Mouse (Mus musculus): ENCODE measurements around the gene Rptor. TPM values are rescaled to one million over a fixed set of nuclear protein-coding genes. Genes with fewer than 3 reads are reported as not detected.

The Rptor gene
- total and polyA plus RNA-seq, 3 experiments = 19.7 to 32.4 (median 32.1) TPM

DNA sequence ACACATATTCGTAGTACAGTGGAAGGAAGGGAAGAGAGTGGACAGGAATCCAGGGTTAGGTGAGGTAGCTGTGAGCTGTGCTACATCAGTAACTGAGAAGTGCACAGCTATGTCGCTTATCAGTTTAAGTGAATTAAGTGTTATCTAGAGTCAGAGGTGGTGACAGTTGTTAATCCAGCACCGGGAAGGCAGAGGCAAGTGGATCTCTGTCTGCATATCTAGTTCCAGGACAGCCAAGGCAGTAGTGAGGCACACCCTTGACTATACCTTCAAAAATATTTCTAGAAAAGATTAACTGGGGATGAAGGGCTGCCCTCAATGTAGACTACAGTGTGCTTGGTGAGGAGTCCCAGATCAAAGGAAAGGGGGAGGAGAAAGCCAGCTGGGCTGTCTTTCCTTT is 226.4 kb downstream of the Rptor start:
- intact Hi-C loops (cut with DNase I) = no loop called here
- Histone ChIP-seq H3K27me3 (ENCODE audit: control insufficient read depth, insufficient read depth, low read length) (no peaks in the 10 kb centered on the region), H3K27ac (no peak overlapping the region), H3K36me3 (ENCODE audit: control insufficient read depth, insufficient read depth, low read length) (no peaks in the 10 kb centered on the region), H3K4me1 (ENCODE audit: control insufficient read depth, insufficient read depth, low read length) (peaks cover 4% of the 10 kb centered on the region; the same call in 1 of the 2 replicates), H3K79me2 (replicated peaks; ENCODE audit: control insufficient read depth, insufficient read depth, low read length) (no peaks in the 10 kb centered on the region), H3K4me3 (no peak overlapping the region), H3K9ac (ENCODE audit: low read depth, low read length) (no peak overlapping the region)
- DNase-seq = no peak
- TF ChIP-seq EP300 (IDR thresholded peaks at IDR 0.05; ENCODE audit: insufficient read depth, low read depth, low read length) = no peak
- no peak for TF ChIP-seq CTCF (IDR thresholded peaks at IDR 0.05)
- no peak for TF ChIP-seq POLR2A (IDR thresholded peaks at IDR 0.05; ENCODE audit: insufficient read depth, low read depth, low read length)
- whole genome bisulfite sequencing = 64% methylated on average over 3 of the region's 3 CpGs

DNA sequence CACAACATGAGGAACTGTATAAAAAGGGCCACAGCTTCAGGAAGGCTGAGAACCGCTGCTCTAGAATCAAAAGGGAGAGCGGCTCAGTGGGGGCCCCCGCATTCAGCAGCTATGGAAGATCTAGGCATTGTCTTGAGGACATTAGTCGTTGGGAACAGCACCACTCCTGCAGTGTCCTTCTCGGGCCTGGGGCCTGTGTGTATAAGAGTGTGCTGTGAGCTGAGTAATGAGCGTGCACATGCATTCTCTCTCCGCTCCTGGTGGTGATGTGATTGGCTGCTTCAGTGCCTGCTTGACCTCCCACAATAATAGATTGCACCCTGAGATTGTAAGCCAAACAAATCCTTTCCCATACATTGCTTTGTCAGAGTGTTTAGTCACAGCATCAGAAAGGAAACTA is 229.0 kb downstream of the Rptor start:
- Histone ChIP-seq H3K4me1 (ENCODE audit: control insufficient read depth, insufficient read depth, low read length) (no peaks in the 10 kb centered on the region), H3K36me3 (ENCODE audit: control insufficient read depth, insufficient read depth, low read length) (no peaks in the 10 kb centered on the region), H3K9ac (ENCODE audit: low read depth, low read length) (no peak overlapping the region), H3K4me3 (no peak overlapping the region), H3K27ac (no peak overlapping the region), H3K79me2 (replicated peaks; ENCODE audit: control insufficient read depth, insufficient read depth, low read length) (no peaks in the 10 kb centered on the region), H3K27me3 (ENCODE audit: control insufficient read depth, insufficient read depth, low read length) (no peaks in the 10 kb centered on the region)
- no peak for DNase-seq
- TF ChIP-seq CTCF (IDR thresholded peaks at IDR 0.05) (no peak), POLR2A (IDR thresholded peaks at IDR 0.05; ENCODE audit: insufficient read depth, low read depth, low read length) (no peak), EP300 (IDR thresholded peaks at IDR 0.05; ENCODE audit: insufficient read depth, low read depth, low read length) (no peak)
- intact Hi-C loops (cut with DNase I) = no loop called here
- 90% methylated on average over 7 of the region's 7 CpGs for WGBS

DNA sequence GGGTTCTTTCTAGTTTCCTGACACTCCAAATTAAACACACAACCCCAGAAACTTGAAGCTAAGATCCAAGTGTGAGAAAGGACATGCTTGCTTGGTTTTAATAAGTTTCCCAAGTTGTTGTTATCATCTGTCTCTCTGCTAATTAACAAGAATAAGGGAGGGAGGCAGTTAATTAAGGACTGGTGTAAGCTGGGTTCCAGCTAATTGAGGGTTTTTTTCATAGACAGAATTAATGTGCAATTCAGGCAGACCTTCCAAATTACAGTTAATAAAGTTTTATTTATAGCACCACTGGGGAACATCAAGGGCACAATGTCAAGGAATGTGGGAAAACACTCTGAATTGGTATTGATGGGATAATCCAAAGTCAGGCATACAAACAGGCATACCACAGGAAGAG is 230.6 kb downstream of the Rptor start:
- Histone ChIP-seq H3K4me3 (no peak overlapping the region), H3K27ac (no peak overlapping the region), H3K27me3 (ENCODE audit: control insufficient read depth, insufficient read depth, low read length) (no peaks in the 10 kb centered on the region), H3K9ac (ENCODE audit: low read depth, low read length) (no peak overlapping the region), H3K4me1 (ENCODE audit: control insufficient read depth, insufficient read depth, low read length) (no peaks in the 10 kb centered on the region), H3K36me3 (ENCODE audit: control insufficient read depth, insufficient read depth, low read length) (no peaks in the 10 kb centered on the region), H3K79me2 (replicated peaks; ENCODE audit: control insufficient read depth, insufficient read depth, low read length) (no peaks in the 10 kb centered on the region)
- no peak for DNase-seq
- TF ChIP-seq CTCF (IDR thresholded peaks at IDR 0.05) = no peak
- TF ChIP-seq EP300 (IDR thresholded peaks at IDR 0.05; ENCODE audit: insufficient read depth, low read depth, low read length) = no peak
- TF ChIP-seq POLR2A (IDR thresholded peaks at IDR 0.05; ENCODE audit: insufficient read depth, low read depth, low read length) = no peak
- intact Hi-C loops (cut with DNase I) = no loop called here

DNA sequence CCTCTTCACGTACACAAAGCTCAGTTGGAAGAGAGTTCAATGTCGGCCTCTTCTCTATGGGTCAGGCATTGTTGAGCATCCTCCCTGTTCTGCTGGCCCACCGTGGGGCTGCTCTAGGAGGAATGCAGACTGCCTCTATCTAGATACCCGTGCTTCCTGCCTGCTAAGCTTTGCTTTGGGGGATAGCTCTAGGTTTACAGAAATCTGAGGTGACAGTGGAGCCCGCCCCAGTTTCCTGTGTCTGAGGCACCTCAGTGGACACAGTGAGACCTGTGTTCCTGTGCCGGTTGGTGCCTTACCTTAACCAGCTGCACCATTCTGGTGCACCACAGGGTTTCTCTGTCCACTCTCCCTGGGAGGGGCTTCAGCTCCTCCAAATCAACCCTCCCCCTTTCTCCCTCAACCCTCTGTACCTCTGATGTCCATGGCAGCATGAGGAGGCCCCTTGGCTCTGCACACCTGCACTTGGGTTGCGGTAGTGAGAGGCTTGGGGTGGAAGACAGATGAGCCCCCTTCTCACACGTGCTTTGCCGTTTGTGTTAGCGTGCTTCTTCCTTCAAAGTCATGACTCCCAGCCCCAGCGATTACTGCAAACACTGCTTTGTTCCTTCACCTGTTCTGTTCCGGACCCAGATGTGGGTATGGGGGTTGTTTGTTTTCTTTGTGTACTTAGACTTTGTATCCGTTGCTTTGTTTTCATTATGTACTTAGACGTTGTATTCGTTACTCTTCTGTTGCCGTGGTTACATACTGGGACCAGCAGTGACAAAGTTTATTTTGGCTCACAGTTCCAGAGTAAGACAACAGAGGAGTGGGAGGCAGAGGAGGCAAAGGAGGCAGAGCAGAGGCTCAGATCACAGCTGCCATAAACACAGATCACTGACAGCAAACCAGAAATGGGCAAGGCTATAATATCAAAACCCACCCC is 231.4 kb downstream of the Rptor start:
- Histone ChIP-seq H3K36me3 (ENCODE audit: control insufficient read depth, insufficient read depth, low read length) (no peaks in the 10 kb centered on the region), H3K4me3 (no peak overlapping the region), H3K79me2 (replicated peaks; ENCODE audit: control insufficient read depth, insufficient read depth, low read length) (no peaks in the 10 kb centered on the region), H3K9ac (ENCODE audit: low read depth, low read length) (no peak overlapping the region), H3K27ac (no peak overlapping the region), H3K4me1 (ENCODE audit: control insufficient read depth, insufficient read depth, low read length) (no peaks in the 10 kb centered on the region), H3K27me3 (ENCODE audit: control insufficient read depth, insufficient read depth, low read length) (no peaks in the 10 kb centered on the region)
- TF ChIP-seq POLR2A (IDR thresholded peaks at IDR 0.05; ENCODE audit: insufficient read depth, low read depth, low read length) (no peak), CTCF (IDR thresholded peaks at IDR 0.05) (no peak), EP300 (IDR thresholded peaks at IDR 0.05; ENCODE audit: insufficient read depth, low read depth, low read length) (no peak)
- 68% methylated on average over 16 of the region's 16 CpGs for WGBS
- intact Hi-C loops (cut with DNase I) = no loop called here
- DNase-seq = no peak

DNA sequence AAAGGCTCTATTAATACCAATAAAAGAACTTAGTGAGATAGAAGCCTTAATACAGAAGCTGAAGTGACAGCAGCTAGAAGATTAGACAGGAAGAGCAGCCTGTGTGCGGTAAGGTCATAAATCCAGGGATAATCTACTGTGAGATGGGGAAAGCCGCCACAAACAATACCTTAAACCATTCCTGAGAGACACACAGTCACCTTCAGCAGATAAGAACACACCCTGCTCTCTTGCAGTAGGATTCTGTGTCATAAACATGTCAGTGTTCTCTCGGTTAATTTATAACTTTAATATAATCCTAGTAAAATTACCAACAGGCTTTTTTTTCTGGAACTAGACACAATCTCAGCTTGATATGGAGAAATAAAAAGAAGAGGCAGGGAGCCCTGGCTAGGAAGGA is 233.6 kb downstream of the Rptor start:
- DNase-seq = no peak
- Histone ChIP-seq H3K4me3 (no peak overlapping the region), H3K36me3 (ENCODE audit: control insufficient read depth, insufficient read depth, low read length) (no peaks in the 10 kb centered on the region), H3K27ac (no peak overlapping the region), H3K27me3 (ENCODE audit: control insufficient read depth, insufficient read depth, low read length) (no peaks in the 10 kb centered on the region), H3K9ac (ENCODE audit: low read depth, low read length) (no peak overlapping the region), H3K4me1 (ENCODE audit: control insufficient read depth, insufficient read depth, low read length) (no peaks in the 10 kb centered on the region), H3K79me2 (replicated peaks; ENCODE audit: control insufficient read depth, insufficient read depth, low read length) (no peaks in the 10 kb centered on the region)
- intact Hi-C loops (cut with DNase I) = no loop called here
- TF ChIP-seq POLR2A (IDR thresholded peaks at IDR 0.05; ENCODE audit: insufficient read depth, low read depth, low read length) = no peak
- no peak for TF ChIP-seq CTCF (IDR thresholded peaks at IDR 0.05)
- TF ChIP-seq EP300 (IDR thresholded peaks at IDR 0.05; ENCODE audit: insufficient read depth, low read depth, low read length) = no peak
- WGBS = 88% methylated on average over 3 of the region's 3 CpGs

DNA sequence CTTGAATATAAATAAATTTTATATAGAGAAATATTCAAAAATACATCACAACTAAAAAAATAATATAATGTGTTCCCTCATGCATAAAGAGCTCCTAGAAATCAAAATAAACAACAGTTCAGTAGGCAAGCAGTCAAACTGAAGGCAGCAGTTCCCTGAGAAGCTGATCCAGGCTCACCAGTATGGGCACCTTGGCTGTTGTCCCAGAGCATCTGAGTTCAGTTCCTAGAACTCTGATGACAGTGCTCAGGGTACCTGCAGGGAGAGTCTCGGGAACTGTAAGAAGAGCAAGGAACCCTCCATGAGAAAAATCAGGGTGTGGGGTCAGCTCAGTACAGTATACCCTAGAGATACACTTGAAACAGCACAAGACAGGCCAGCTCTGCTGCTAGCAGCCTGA is 235.1 kb downstream of the Rptor start:
- Histone ChIP-seq H3K9ac (ENCODE audit: low read depth, low read length) (no peak overlapping the region), H3K79me2 (replicated peaks; ENCODE audit: control insufficient read depth, insufficient read depth, low read length) (no peaks in the 10 kb centered on the region), H3K27ac (no peak overlapping the region), H3K27me3 (ENCODE audit: control insufficient read depth, insufficient read depth, low read length) (no peaks in the 10 kb centered on the region), H3K36me3 (ENCODE audit: control insufficient read depth, insufficient read depth, low read length) (no peaks in the 10 kb centered on the region), H3K4me1 (ENCODE audit: control insufficient read depth, insufficient read depth, low read length) (no peaks in the 10 kb centered on the region), H3K4me3 (no peak overlapping the region)
- TF ChIP-seq POLR2A (IDR thresholded peaks at IDR 0.05; ENCODE audit: insufficient read depth, low read depth, low read length) (no peak), CTCF (IDR thresholded peaks at IDR 0.05) (no peak), EP300 (IDR thresholded peaks at IDR 0.05; ENCODE audit: insufficient read depth, low read depth, low read length) (no peak)
- intact Hi-C loops (cut with DNase I) = no loop called here
- 93% methylated on average over 1 of the region's 1 CpGs for WGBS
- DNase-seq = no peak

Measured in heart, adult 2 months (tissue).